Mouse (Mus musculus): Measurements from ENCODE around the gene Rpp14. TPM values are rescaled to one million over a fixed set of nuclear protein-coding genes. Genes with fewer than 3 reads are reported as not detected.
"Not testable (repeated sequence)": the region's sequence is repeated elsewhere in the genome, so short reads cannot be mapped to it uniquely, and the experiment has no call there.

Gene Rpp14
- polyA plus RNA-seq, 1 experiment = 1.2 TPM

- Histone ChIP-seq H3K9me3 (no peaks in the 10 kb centered on the region), H3K4me1 (peaks cover 42% of the 10 kb centered on the region), H3K36me3 (replicated peaks; ENCODE audit: low read length) (peaks cover 49% of the 10 kb centered on the region), H3K27me3 (replicated peaks) (no peaks in the 10 kb centered on the region), H3K4me3 (replicated peaks) (no peak overlapping the region)
- TF ChIP-seq FLI1 (IDR thresholded peaks at IDR 0.05; ENCODE audit: low read length) (no peak), GATA1 (IDR thresholded peaks at IDR 0.05; ENCODE audit: borderline replicate concordance, low read length) (no peak)
Observed at GRCm38 (mm10) chr14:8108976-8109375, 28.8 kb downstream of the Rpp14 start.

GRCm38 (mm10) chr14:8111545-8111944 is 31.4 kb downstream of the Rpp14 start:
- peak overlapping the region; percentile 74 for H3K4me3 ChIP-seq (replicated peaks)
- H3K36me3 ChIP-seq (replicated peaks; ENCODE audit: low read length) = peaks cover 38% of the 10 kb centered on the region
- no peak for TF ChIP-seq GATA1 (IDR thresholded peaks at IDR 0.05; ENCODE audit: borderline replicate concordance, low read length)
- no peak for TF ChIP-seq FLI1 (IDR thresholded peaks at IDR 0.05; ENCODE audit: low read length)
- H3K4me1 ChIP-seq = peaks cover 38% of the 10 kb centered on the region
- no peaks in the 10 kb centered on the region for H3K27me3 ChIP-seq (replicated peaks)
- H3K9me3 ChIP-seq = no peaks in the 10 kb centered on the region

- TF ChIP-seq FLI1 (IDR thresholded peaks at IDR 0.05; ENCODE audit: low read length) = no peak
- H3K4me1 ChIP-seq = peaks cover 38% of the 10 kb centered on the region
Observed at GRCm38 (mm10) chr14:8112036-8112435, 31.9 kb downstream of the Rpp14 start.

GRCm38 (mm10) chr14:8113616-8114015 is 33.4 kb downstream of the Rpp14 start:
- no peaks in the 10 kb centered on the region for H3K27me3 ChIP-seq (replicated peaks)
- H3K36me3 ChIP-seq (replicated peaks; ENCODE audit: low read length) = peaks cover 29% of the 10 kb centered on the region
- H3K4me3 ChIP-seq (replicated peaks) = no peak overlapping the region
- H3K4me1 ChIP-seq = peaks cover 29% of the 10 kb centered on the region
- no peak for TF ChIP-seq GATA1 (IDR thresholded peaks at IDR 0.05; ENCODE audit: borderline replicate concordance, low read length)
- TF ChIP-seq FLI1 (IDR thresholded peaks at IDR 0.05; ENCODE audit: low read length) = no peak
- no peaks in the 10 kb centered on the region for H3K9me3 ChIP-seq

More at GRCm38 (mm10) chr14:8112036-8112435, 31.9 kb downstream of the Rpp14 start:
- peaks cover 33% of the 10 kb centered on the region for H3K36me3 ChIP-seq (replicated peaks; ENCODE audit: low read length)
- H3K9me3 ChIP-seq = no peaks in the 10 kb centered on the region
- no peaks in the 10 kb centered on the region for H3K27me3 ChIP-seq (replicated peaks)
- no peak overlapping the region for H3K4me3 ChIP-seq (replicated peaks)

GRCm38 (mm10) chr14:8114306-8114705 is 34.1 kb downstream of the Rpp14 start:
- Histone ChIP-seq H3K4me3 (replicated peaks) (no peak overlapping the region), H3K9me3 (no peaks in the 10 kb centered on the region), H3K36me3 (replicated peaks; ENCODE audit: low read length) (peaks cover 25% of the 10 kb centered on the region), H3K4me1 (peaks cover 22% of the 10 kb centered on the region), H3K27me3 (replicated peaks) (no peaks in the 10 kb centered on the region)
- no peak for TF ChIP-seq FLI1 (IDR thresholded peaks at IDR 0.05; ENCODE audit: low read length)
- TF ChIP-seq GATA1 (IDR thresholded peaks at IDR 0.05; ENCODE audit: borderline replicate concordance, low read length) = no peak

GRCm38 (mm10) chr14:8114756-8115155 is 34.6 kb downstream of the Rpp14 start:
- TF ChIP-seq GATA1 (IDR thresholded peaks at IDR 0.05; ENCODE audit: borderline replicate concordance, low read length) = no peak
- TF ChIP-seq FLI1 (IDR thresholded peaks at IDR 0.05; ENCODE audit: low read length) = no peak
- no peaks in the 10 kb centered on the region for H3K27me3 ChIP-seq (replicated peaks)
- H3K36me3 ChIP-seq (replicated peaks; ENCODE audit: low read length) = peaks cover 21% of the 10 kb centered on the region
- peaks cover 18% of the 10 kb centered on the region for H3K4me1 ChIP-seq
- no peak overlapping the region for H3K4me3 ChIP-seq (replicated peaks)
- H3K9me3 ChIP-seq = no peaks in the 10 kb centered on the region

- H3K27me3 ChIP-seq (replicated peaks) = no peaks in the 10 kb centered on the region
- H3K36me3 ChIP-seq (replicated peaks; ENCODE audit: low read length) = peaks cover 27% of the 10 kb centered on the region
- TF ChIP-seq GATA1 (IDR thresholded peaks at IDR 0.05; ENCODE audit: borderline replicate concordance, low read length) = no peak
- no peak for TF ChIP-seq FLI1 (IDR thresholded peaks at IDR 0.05; ENCODE audit: low read length)
- H3K4me1 ChIP-seq = peaks cover 15% of the 10 kb centered on the region
- no peak overlapping the region for H3K4me3 ChIP-seq (replicated peaks)
- H3K9me3 ChIP-seq = no peaks in the 10 kb centered on the region
Observed at GRCm38 (mm10) chr14:8115772-8116171, 35.6 kb downstream of the Rpp14 start.

GRCm38 (mm10) chr14:8117371-8117770 is 37.2 kb downstream of the Rpp14 start:
- Histone ChIP-seq H3K4me3 (replicated peaks) (no peak overlapping the region), H3K9me3 (no peaks in the 10 kb centered on the region), H3K36me3 (replicated peaks; ENCODE audit: low read length) (peaks cover 35% of the 10 kb centered on the region), H3K4me1 (peaks cover 3% of the 10 kb centered on the region), H3K27me3 (replicated peaks) (no peaks in the 10 kb centered on the region)
- TF ChIP-seq FLI1 (IDR thresholded peaks at IDR 0.05; ENCODE audit: low read length) = no peak
- no peak for TF ChIP-seq GATA1 (IDR thresholded peaks at IDR 0.05; ENCODE audit: borderline replicate concordance, low read length)

- Histone ChIP-seq H3K36me3 (replicated peaks; ENCODE audit: low read length) (peaks cover 44% of the 10 kb centered on the region), H3K4me1 (peaks cover 3% of the 10 kb centered on the region), H3K27me3 (replicated peaks) (no peaks in the 10 kb centered on the region), H3K9me3 (no peaks in the 10 kb centered on the region), H3K4me3 (replicated peaks) (no peak overlapping the region)
- TF ChIP-seq FLI1 (IDR thresholded peaks at IDR 0.05; ENCODE audit: low read length) = no peak
- no peak for TF ChIP-seq GATA1 (IDR thresholded peaks at IDR 0.05; ENCODE audit: borderline replicate concordance, low read length)
Observed at GRCm38 (mm10) chr14:8119454-8119853, 39.3 kb downstream of the Rpp14 start.

- TF ChIP-seq FLI1 (IDR thresholded peaks at IDR 0.05; ENCODE audit: low read length) (no peak), GATA1 (IDR thresholded peaks at IDR 0.05; ENCODE audit: borderline replicate concordance, low read length) (no peak)
- Histone ChIP-seq H3K27me3 (replicated peaks) (no peaks in the 10 kb centered on the region), H3K36me3 (replicated peaks; ENCODE audit: low read length) (peaks cover 49% of the 10 kb centered on the region), H3K4me1 (peaks cover 3% of the 10 kb centered on the region), H3K9me3 (no peaks in the 10 kb centered on the region), H3K4me3 (replicated peaks) (no peak overlapping the region)
Observed at GRCm38 (mm10) chr14:8119904-8120303, 39.7 kb downstream of the Rpp14 start.

- H3K27me3 ChIP-seq (replicated peaks) = no peaks in the 10 kb centered on the region
- TF ChIP-seq FLI1 (IDR thresholded peaks at IDR 0.05; ENCODE audit: low read length) = no peak
- no peak for TF ChIP-seq GATA1 (IDR thresholded peaks at IDR 0.05; ENCODE audit: borderline replicate concordance, low read length)
- H3K36me3 ChIP-seq (replicated peaks; ENCODE audit: low read length) = peaks cover 72% of the 10 kb centered on the region
- no peak overlapping the region for H3K4me3 ChIP-seq (replicated peaks)
- no peaks in the 10 kb centered on the region; the same call in 1 of the 2 replicates for H3K4me1 ChIP-seq
- H3K9me3 ChIP-seq = no peaks in the 10 kb centered on the region
Observed at GRCm38 (mm10) chr14:8123141-8123540, 43.0 kb downstream of the Rpp14 start.

GRCm38 (mm10) chr14:8123611-8124010 is 43.4 kb downstream of the Rpp14 start:
- not testable (repeated sequence) for H3K4me3 ChIP-seq (replicated peaks); H3K27me3 ChIP-seq (replicated peaks); H3K9me3 ChIP-seq; H3K4me1 ChIP-seq
- H3K36me3 ChIP-seq (replicated peaks; ENCODE audit: low read length) = peaks cover 71% of the 10 kb centered on the region

Measured in megakaryocyte, embryonic 14.5 days (primary cell).